Mouse (Mus musculus): ENCODE data around the gene Vamp9.

Vamp9 gene

GRCm38 (mm10) chr5:99941776-99942502 lies 35.9 kb downstream of the Vamp9 start:
- DNase-seq: no peak

GRCm38 (mm10) chr5:99952513-99952912 lies 46.5 kb downstream of the Vamp9 start:
- DNase-seq: no peak

- DNase-seq: no peak
Observed at GRCm38 (mm10) chr5:99953883-99954282, 47.8 kb downstream of the Vamp9 start.

- no peak for DNase-seq
Observed at GRCm38 (mm10) chr5:99958666-99959065, 52.6 kb downstream of the Vamp9 start.

- no peak for DNase-seq
Observed at GRCm38 (mm10) chr5:99959236-99959936, 53.3 kb downstream of the Vamp9 start.

GRCm38 (mm10) chr5:99959960-99960359 lies 53.9 kb downstream of the Vamp9 start:
- DNase-seq: no peak

GRCm38 (mm10) chr5:99973941-99974340 lies 67.9 kb downstream of the Vamp9 start:
- no peak for DNase-seq

GRCm38 (mm10) chr5:99975061-99975460 lies 69.0 kb downstream of the Vamp9 start:
- DNase-seq: no peak

GRCm38 (mm10) chr5:99975776-99976175 lies 69.7 kb downstream of the Vamp9 start:
- no peak for DNase-seq

- no peak for DNase-seq
Observed at GRCm38 (mm10) chr5:99976334-99976955, 70.4 kb downstream of the Vamp9 start.

GRCm38 (mm10) chr5:99977516-99978301 lies 71.7 kb downstream of the Vamp9 start:
- peak; percentile 74 for DNase-seq

GRCm38 (mm10) chr5:99978699-99979442 lies 72.8 kb downstream of the Vamp9 start, which contains the start of the genes Hnrnpd and 4930524J08Rik:
TSS of gene Hnrnpd (minus strand) at chr5:99978938.
TSS of gene 4930524J08Rik (plus strand) at chr5:99979061.
- peak; percentile 95 for DNase-seq

- DNase-seq: no peak
Observed at GRCm38 (mm10) chr5:99983452-99984061, 77.5 kb downstream of the Vamp9 start.

- no peak for DNase-seq
Observed at GRCm38 (mm10) chr5:99994166-99994565, 88.1 kb downstream of the Vamp9 start.

GRCm38 (mm10) chr5:99994680-99995079 lies 88.6 kb downstream of the Vamp9 start:
- DNase-seq: no peak

- DNase-seq: no peak
Observed at GRCm38 (mm10) chr5:100000048-100000447, 94.0 kb downstream of the Vamp9 start.

- DNase-seq: no peak
Observed at GRCm38 (mm10) chr5:100000500-100000899, 94.4 kb downstream of the Vamp9 start.

Data from right cerebral cortex, postnatal 4 days (tissue).